Mouse (Mus musculus): ENCODE data around the gene Olfr354. TPM values are rescaled to one million over a fixed set of nuclear protein-coding genes. Genes with fewer than 3 reads are reported as not detected.

Gene Olfr354
- total RNA-seq (2021) = not detected

DNA sequence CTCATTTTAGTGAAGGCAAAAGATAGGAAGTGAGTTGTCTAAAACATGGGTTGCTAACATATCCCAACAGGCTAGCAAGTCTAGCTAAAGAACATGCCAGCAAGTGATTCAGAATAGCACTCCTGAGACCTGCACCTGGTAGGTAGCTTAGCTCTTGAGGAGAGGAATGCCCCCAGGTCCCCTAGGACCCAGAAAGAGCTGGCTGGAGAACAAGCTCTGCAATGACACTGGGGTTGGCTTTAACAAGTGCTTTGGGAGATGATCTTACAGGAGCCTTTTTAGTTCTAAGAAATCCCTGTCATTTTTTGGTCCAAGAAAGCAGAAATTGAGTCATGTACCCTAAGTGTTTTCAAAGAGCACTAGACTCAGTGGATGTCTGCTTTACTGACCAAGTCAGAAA, at the start of gene Olfr354:
TSS of gene Olfr354 (plus strand) at position 301 of the 400 bp plus-strand sequence.
- intact Hi-C loops (cut with DNase I) = no loop called here
- DNase-seq (ENCODE audit: low spot score) = no peak

- no peak for DNase-seq (ENCODE audit: low spot score)
- intact Hi-C loops (cut with DNase I) = no loop called here
Observed at GRCm38 (mm10) chr2:36862560-36862959, 42.9 kb upstream of the Olfr354 start, which contains the start of gene Olfr351. Gene Olfr351, minus strand, starts transcription at chr2:36862660.

DNA sequence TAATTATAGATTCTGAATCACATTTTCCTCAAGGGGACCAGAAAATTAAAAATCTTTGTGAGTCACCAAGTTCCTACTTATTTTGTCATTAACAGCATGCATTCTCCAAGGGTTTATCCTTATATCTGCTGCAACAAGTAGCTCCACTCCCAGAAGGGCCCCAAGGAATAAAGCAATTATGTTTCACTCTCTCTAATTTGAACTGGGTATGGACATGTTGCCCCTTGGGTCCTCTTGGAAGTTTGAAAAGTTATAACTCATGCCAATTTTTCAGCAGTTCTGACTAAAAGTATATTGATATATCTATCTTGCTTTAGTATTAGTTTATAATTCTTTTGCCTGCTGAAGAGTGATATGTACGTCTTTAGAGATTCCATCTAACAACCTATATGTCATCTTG, 37.3 kb upstream of the Olfr354 start, which contains the start of gene Olfr352:
TSS of gene Olfr352 (plus strand) at position 301 of the 400 bp plus-strand sequence.
- intact Hi-C loops (cut with DNase I) = no loop called here
- DNase-seq (ENCODE audit: low spot score) = no peak

DNA sequence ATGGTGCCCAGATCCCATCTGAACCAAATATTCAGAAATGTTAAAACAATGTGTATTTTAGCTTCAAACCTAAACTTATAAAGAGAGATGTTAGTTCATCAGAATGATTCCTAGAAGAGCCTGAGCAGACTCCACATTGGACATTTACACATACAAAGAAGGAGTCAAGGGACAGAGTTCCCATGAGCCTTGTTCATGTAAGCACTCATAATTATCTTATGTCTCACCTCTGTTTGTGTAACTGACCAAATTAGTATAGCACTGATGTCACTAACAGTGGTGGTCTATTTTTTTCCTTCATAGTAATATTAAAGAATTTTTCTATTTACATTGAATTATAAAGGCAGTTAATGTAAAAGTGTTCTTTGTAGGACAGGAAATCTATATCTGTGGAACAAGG, 12.6 kb upstream of the Olfr354 start, which contains the start of gene Olfr353:
TSS of gene Olfr353 (minus strand) at position 101 of the 400 bp plus-strand sequence.
- DNase-seq (ENCODE audit: low spot score) = no peak
- intact Hi-C loops (cut with DNase I) = no loop called here

DNA sequence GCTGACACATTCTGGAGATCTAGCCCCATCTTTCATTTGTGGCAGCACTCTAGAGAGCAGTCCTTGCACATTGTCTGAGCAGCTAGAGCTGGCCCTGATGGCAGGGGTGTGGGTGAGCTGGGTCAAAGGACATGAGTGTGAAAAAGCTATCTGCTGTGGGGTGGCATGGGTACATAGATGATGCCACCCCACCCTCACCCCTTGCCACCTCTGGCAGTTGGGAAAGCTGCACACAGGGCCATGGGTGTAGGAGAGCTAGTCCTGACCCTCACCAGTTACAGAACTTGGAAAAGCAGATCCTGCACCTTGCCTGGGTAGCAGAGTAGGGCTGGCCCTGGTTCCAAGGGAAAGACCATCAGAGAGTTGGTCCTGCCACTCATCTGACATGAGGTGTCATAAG, 8.4 kb upstream of the Olfr354 start:
- no peak for DNase-seq (ENCODE audit: low spot score)
- intact Hi-C loops (cut with DNase I) = no loop called here

DNA sequence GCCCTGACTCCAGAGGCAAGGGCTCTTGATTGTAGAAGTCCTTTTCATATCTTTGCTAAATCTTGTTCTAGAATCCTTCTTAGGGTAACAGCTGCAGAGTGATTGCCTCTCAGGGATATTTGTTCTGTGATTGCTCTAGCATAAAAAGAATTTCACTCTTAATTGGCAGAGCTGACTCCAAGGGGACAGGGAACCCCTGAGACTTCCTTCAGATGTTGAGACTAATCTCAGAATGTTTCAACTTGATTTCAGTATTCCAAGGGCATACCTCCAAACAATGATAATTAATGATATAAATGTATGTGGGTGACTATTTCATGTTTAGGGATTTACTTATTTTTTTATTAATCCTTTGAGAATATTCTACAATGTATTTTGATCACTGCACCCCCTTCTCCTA, 23.3 kb downstream of the Olfr354 start, which contains the start of gene Olfr355:
TSS of gene Olfr355 (minus strand) at position 101 of the 400 bp plus-strand sequence.
- intact Hi-C loops (cut with DNase I) = no loop called here
- DNase-seq (ENCODE audit: low spot score) = no peak

GRCm38 (mm10) chr2:36936821-36937220, 31.3 kb downstream of the Olfr354 start, which contains the start of gene Olfr356:
Gene Olfr356, plus strand, starts transcription at chr2:36937121.
- intact Hi-C loops (cut with DNase I) = no loop called here
- no peak for DNase-seq (ENCODE audit: low spot score)

Other genes with a start within 250 kb of the Olfr354 start
- gene Olfr346, start 219.9 kb upstream of the Olfr354 start, total RNA-seq (2021) = not detected
- gene Olfr347, start 173.8 kb upstream of the Olfr354 start, total RNA-seq (2021) = not detected
- not detected for gene Olfr348, start 121.4 kb upstream of the Olfr354 start, total RNA-seq (2021)
- gene Olfr50, start 115.1 kb upstream of the Olfr354 start, total RNA-seq (2021) = not detected
- not detected for gene Olfr3, start 88.6 kb upstream of the Olfr354 start, total RNA-seq (2021)
- gene Olfr350, start 59.4 kb upstream of the Olfr354 start, total RNA-seq (2021) = not detected
- gene Olfr351, start 43.0 kb upstream of the Olfr354 start, total RNA-seq (2021) = not detected
- not detected for gene Olfr352, start 37.2 kb upstream of the Olfr354 start, total RNA-seq (2021)
- gene Olfr353, start 12.7 kb upstream of the Olfr354 start, total RNA-seq (2021) = not detected
- not detected for gene Olfr355, start 23.2 kb downstream of the Olfr354 start, total RNA-seq (2021)
- gene Olfr356, start 31.4 kb downstream of the Olfr354 start, total RNA-seq (2021) = not detected
- not detected for gene Olfr357, start 88.1 kb downstream of the Olfr354 start, total RNA-seq (2021)
- not detected for gene Olfr358, start 103.7 kb downstream of the Olfr354 start, total RNA-seq (2021)
- not detected for gene Olfr360, start 160.1 kb downstream of the Olfr354 start, total RNA-seq (2021)
- not detected for gene Olfr361, start 183.6 kb downstream of the Olfr354 start, total RNA-seq (2021)
- not detected for gene Olfr362, start 212.2 kb downstream of the Olfr354 start, total RNA-seq (2021)
- gene Olfr364-ps1, start 233.6 kb downstream of the Olfr354 start, total RNA-seq (2021) = not detected

All from heart, postnatal 25 days (tissue).